Mouse (Mus musculus) liver (tissue): ENCODE results near the gene Maff.

Experiments
- DNase-seq: peaks from one replicate; pipeline ENCODE4 v3.0.0-alpha.2; 2020; ENCODE audit warnings: mixed read lengths

The Maff gene

GRCm38 (mm10) chr15:79346051-79346793 lies at the start of gene Maff:
Gene Maff (plus strand): TSS chr15:79346621.
- DNase-seq, result no peak

- no peak for DNase-seq
These were observed 47.9 kb upstream of the Maff start for GRCm38 (mm10) chr15:79298553-79298952.

- DNase-seq, result no peak
These were observed 46.8 kb upstream of the Maff start for GRCm38 (mm10) chr15:79299563-79300155.

GRCm38 (mm10) chr15:79303725-79304124 lies 42.7 kb upstream of the Maff start:
- no peak for DNase-seq

- no peak for DNase-seq
These were observed 41.6 kb upstream of the Maff start for GRCm38 (mm10) chr15:79304832-79305231.

- DNase-seq, result no peak
These were observed 40.3 kb upstream of the Maff start for GRCm38 (mm10) chr15:79306043-79306637.

- DNase-seq, result no peak
These were observed 38.6 kb upstream of the Maff start for GRCm38 (mm10) chr15:79307861-79308260.

- no peak for DNase-seq
These were observed 32.5 kb upstream of the Maff start for GRCm38 (mm10) chr15:79313848-79314369.

- DNase-seq, result peak; percentile 32
These were observed 24.7 kb upstream of the Maff start for GRCm38 (mm10) chr15:79321733-79322190.

- DNase-seq, result no peak
These were observed 24.0 kb upstream of the Maff start for GRCm38 (mm10) chr15:79322281-79322990.

GRCm38 (mm10) chr15:79322991-79323790 lies 23.2 kb upstream of the Maff start:
- peak; percentile 37 for DNase-seq

- DNase-seq, result no peak
These were observed 22.6 kb upstream of the Maff start for GRCm38 (mm10) chr15:79323791-79324155.

GRCm38 (mm10) chr15:79324373-79324772 lies 22.0 kb upstream of the Maff start:
- no peak for DNase-seq

- DNase-seq, result no peak
These were observed 20.7 kb upstream of the Maff start for GRCm38 (mm10) chr15:79325742-79326141.

GRCm38 (mm10) chr15:79326264-79326663 lies 20.2 kb upstream of the Maff start:
- no peak for DNase-seq

GRCm38 (mm10) chr15:79326971-79327961 lies 19.2 kb upstream of the Maff start:
- DNase-seq, result peak; percentile 63

GRCm38 (mm10) chr15:79328058-79328938 lies 18.1 kb upstream of the Maff start, which contains the start of gene Pla2g6:
Gene Pla2g6 (minus strand): TSS chr15:79328390.
- peak; percentile 99 for DNase-seq

- DNase-seq, result no peak
These were observed 17.5 kb upstream of the Maff start for GRCm38 (mm10) chr15:79328939-79329275.

- no peak for DNase-seq
These were observed 17.0 kb upstream of the Maff start for GRCm38 (mm10) chr15:79329346-79329978.

- no peak for DNase-seq
These were observed 16.4 kb upstream of the Maff start for GRCm38 (mm10) chr15:79329979-79330363.
